Mouse (Mus musculus): ENCODE results near the gene Aurka.

Gene Aurka

DNA sequence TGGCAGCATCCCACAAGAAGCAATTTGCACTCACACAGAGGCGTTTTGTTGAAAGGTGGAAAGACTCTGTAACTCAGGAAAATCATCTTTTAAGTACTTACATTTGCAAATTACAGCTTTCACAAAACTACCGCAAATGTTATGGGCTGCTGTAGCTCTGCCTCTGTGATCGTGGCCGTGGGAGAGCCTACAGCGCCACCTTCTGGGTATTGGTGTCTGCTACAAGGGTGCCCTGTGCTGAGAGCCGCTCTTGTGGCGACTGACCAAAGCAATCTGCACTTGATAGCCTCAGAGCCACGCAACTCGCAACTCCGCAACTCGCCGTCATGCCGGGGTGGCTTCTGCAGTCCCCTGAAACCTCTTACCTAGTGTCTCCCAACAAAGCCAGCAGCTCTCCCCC is 41.2 kb downstream of the Aurka start:
- DNase-seq (ENCODE audit: low read depth, low spot score), result no peak

- no peak for DNase-seq (ENCODE audit: low read depth, low spot score)
Observed at GRCm38 (mm10) chr2:172328248-172328647, 42.1 kb downstream of the Aurka start.

DNA sequence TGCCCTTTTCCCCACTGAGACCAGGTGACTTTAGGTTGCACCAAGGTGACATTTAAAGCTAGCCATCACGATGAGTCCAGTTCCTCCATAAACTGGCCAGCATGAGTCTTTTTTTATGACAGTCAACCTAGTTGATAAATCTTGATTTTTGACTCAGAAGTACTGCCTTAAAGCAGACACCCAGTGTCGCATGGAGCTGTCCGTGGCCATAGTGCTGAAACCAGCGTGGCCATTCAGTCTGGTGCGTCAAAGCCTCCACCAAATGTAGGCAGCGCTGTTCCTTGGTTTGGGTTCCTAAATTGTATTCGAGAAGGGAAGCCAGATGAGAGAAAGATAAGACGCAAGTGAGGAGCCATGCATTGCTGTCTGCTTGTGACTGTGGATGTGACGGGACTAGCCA is 49.5 kb downstream of the Aurka start:
- DNase-seq (ENCODE audit: low read depth, low spot score), result no peak

DNA sequence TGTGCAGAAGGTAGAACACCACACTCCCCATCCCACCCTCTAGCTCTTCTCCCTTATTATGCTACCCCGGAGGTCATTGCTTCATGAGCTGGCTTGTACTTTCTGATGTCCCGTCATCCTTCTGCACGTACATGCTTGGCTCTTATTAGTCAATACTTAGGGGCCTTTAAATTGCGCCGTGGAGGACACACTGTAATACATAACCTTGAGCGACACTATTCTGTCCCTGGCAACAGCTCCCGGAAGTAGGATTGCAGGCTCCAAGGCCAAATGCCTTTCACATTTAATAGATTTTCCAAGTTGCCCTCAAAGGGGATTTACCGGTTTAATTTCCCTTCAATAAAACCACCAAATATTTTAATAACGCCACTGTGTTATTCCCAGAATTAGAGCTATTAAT is 58.6 kb downstream of the Aurka start:
- no peak for DNase-seq (ENCODE audit: low read depth, low spot score)

DNA sequence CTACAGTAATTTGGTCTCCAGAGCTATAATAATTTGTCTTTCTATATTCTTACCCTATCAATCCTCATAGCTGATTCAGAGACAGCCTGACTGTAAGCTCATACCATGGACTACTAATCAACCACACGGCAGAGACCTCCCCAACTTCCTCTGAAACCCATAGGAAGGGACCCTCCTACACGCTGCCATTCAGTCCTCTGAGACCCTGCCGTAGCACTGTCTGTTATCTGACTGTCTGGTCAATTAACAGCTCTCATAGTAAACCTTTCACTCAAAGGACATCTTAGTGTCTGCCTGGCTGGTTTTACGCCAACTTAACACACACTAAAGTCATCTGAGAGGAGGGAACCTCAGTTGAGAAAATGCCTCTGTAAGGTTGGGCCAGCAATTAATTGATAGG is 63.8 kb downstream of the Aurka start:
- DNase-seq (ENCODE audit: low read depth, low spot score), result no peak
